Mouse (Mus musculus): Measurements from ENCODE around the gene Ola1. TPM values are rescaled to one million over a fixed set of nuclear protein-coding genes. Genes with fewer than 3 reads are reported as not detected.

The Ola1 gene
- polyA plus RNA-seq, 1 experiment = 43.9 TPM

DNA sequence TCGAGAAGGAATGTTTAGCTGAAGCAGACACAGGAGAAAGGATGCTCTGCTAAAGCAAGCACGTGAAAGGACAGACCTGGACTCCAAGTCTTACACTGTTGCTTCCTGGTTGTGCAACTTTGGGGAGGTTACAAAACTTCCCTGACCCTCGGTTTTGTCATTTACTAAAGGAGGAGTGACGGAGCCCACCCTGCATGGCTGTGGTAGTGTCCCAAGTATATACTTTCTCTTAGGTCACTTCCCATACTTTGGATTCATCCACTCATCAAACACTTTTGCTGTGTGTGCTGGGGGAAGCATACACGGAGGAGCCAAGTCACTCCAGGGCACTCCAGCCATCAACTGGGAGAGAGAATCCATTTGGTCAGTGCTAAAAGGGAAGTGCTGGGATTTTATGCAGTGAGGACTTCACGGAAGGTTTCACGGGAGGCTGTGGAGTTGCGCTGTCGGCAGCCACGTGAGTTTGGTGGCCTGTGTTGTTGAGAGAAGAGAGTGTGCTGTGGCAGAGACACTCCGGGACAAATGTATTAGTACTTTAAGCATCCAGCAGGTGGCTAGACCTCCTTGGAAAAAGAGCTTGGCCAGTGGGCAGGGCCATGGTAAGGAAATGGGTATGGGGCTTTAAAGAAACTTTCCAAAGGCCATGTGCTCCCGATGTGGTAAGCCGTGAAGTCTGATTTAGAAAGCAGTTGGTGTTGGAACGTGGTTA lies 154.7 kb downstream of the Ola1 start:
- TF ChIP-seq CTCF (IDR thresholded peaks at IDR 0.05; ENCODE audit: borderline replicate concordance, extremely low read depth, insufficient read depth, insufficient read length) (peak; percentile 10; the same call in 1 of the 2 replicates), POLR2A (IDR thresholded peaks at IDR 0.05; ENCODE audit: borderline replicate concordance, extremely low read depth, insufficient read depth, insufficient read length, poor library complexity, severe bottlenecking) (no peak)

GRCm38 (mm10) chr2:73060259-73060585 lies 158.5 kb downstream of the Ola1 start:
- TF ChIP-seq CTCF (IDR thresholded peaks at IDR 0.05; ENCODE audit: borderline replicate concordance, extremely low read depth, insufficient read depth, insufficient read length) (no peak), POLR2A (IDR thresholded peaks at IDR 0.05; ENCODE audit: borderline replicate concordance, extremely low read depth, insufficient read depth, insufficient read length, poor library complexity, severe bottlenecking) (no peak)
- DNase-seq (ENCODE audit: low read depth) = no peak

More for the DNA sequence above, 154.7 kb downstream of the Ola1 start:
- DNase-seq (ENCODE audit: low read depth) = no peak

DNA sequence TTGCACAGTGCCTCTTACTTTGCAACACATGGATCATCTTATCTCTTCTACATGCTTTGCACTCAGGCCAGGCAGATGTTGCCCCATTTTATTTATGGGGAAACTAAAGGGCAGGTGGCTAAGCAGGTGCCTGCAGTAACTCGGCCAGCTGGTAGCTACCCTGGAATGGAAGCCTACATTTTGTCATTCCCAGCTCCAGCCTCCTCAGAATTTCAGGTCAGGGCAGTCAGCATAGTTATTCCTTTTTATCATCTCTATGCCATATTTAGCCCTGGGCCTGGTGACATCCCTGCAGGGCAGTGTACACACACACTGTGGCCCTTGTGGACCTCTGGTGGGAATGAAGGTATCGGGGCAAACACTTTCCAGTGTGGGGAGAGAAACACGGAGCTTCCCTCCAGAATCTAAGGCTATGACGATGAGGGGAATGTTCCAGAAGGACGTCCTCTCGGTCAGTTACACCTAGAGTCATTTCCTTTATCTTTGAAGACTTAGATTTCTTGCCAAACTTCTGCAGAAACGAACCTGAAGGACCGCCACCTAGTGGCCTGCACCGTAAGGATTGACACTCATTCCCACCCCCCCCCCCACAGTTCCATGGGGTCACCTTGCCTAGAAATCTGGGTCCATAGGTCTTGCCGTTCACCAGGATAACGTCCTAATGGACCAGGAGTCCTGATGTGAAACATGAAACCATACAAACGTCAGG lies 159.0 kb downstream of the Ola1 start:
- DNase-seq (ENCODE audit: low read depth) = peak; percentile 30
- TF ChIP-seq CTCF (IDR thresholded peaks at IDR 0.05; ENCODE audit: borderline replicate concordance, extremely low read depth, insufficient read depth, insufficient read length) (peak; percentile 38; the same call in 1 of the 2 replicates), POLR2A (IDR thresholded peaks at IDR 0.05; ENCODE audit: borderline replicate concordance, extremely low read depth, insufficient read depth, insufficient read length, poor library complexity, severe bottlenecking) (no peak)

DNA sequence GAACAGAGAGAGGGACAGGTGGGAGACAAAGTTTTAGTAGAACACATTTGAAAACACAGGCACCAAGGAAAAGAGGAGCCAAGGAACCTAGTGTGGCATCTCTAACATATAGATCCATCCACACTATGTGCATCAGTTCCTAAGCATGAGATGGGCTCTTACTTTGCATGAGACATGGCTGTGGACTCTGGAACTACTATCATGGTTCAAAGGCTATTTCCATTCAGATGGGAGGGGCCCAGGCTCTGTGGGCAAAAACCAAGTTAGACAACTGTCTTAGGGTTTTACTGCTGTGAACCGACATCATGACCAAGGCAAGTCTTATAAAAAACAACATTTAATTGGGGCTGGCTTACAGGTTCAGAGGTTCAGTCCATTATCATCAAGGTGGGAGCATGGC lies 160.4 kb downstream of the Ola1 start:
- TF ChIP-seq CTCF (IDR thresholded peaks at IDR 0.05; ENCODE audit: borderline replicate concordance, extremely low read depth, insufficient read depth, insufficient read length) = no peak
- no peak for TF ChIP-seq POLR2A (IDR thresholded peaks at IDR 0.05; ENCODE audit: borderline replicate concordance, extremely low read depth, insufficient read depth, insufficient read length, poor library complexity, severe bottlenecking)
- DNase-seq (ENCODE audit: low read depth) = no peak

GRCm38 (mm10) chr2:73057589-73057988 lies 161.1 kb downstream of the Ola1 start:
- no peak for TF ChIP-seq CTCF (IDR thresholded peaks at IDR 0.05; ENCODE audit: borderline replicate concordance, extremely low read depth, insufficient read depth, insufficient read length)
- TF ChIP-seq POLR2A (IDR thresholded peaks at IDR 0.05; ENCODE audit: borderline replicate concordance, extremely low read depth, insufficient read depth, insufficient read length, poor library complexity, severe bottlenecking) = no peak
- no peak for DNase-seq (ENCODE audit: low read depth)

DNA sequence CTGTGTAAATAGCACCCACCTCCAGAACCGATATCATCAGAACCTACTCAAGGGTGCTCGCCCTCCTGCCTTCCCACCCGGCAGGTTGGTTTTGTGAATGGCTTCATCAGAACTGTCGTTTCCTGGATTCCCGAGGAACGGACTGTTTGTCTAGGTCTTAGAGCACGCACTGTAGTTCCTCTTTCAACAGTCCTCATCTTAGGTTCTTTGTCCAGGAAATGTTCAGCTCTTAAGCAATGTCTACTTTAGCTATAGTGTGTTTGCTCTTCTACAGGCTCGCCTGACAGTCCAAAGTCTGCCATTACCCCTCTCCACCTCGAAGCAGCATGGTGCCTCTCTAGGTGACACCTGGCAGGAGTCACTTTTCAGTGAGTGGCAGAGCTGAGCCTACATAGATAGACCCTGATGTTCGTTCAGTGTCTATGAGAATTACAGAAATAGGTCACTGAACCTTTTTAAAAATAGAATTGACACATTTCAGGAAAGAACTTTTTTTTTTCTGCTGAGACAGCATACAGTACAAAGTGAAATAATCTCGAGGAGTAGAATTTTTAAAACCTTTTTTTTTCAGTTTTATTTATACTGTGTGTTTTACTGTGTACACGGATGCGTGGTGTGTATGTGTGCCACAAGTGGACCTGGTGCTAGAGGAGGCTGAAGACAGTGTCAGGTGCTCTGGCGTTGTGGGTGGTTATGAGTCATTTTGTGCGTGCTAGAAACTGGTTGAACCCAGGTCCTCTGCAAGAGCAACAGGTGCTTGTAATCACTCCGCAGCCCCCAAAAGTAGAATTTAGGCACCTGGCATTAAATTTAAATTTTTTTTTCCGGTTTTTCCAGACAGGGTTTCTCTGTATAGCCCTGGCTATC lies 162.4 kb downstream of the Ola1 start:
- TF ChIP-seq CTCF (IDR thresholded peaks at IDR 0.05; ENCODE audit: borderline replicate concordance, extremely low read depth, insufficient read depth, insufficient read length) (no peak), POLR2A (IDR thresholded peaks at IDR 0.05; ENCODE audit: borderline replicate concordance, extremely low read depth, insufficient read depth, insufficient read length, poor library complexity, severe bottlenecking) (no peak)
- DNase-seq (ENCODE audit: low read depth) = no peak

GRCm38 (mm10) chr2:73053791-73054490 lies 164.8 kb downstream of the Ola1 start:
- DNase-seq (ENCODE audit: low read depth) = no peak
- TF ChIP-seq CTCF (IDR thresholded peaks at IDR 0.05; ENCODE audit: borderline replicate concordance, extremely low read depth, insufficient read depth, insufficient read length) (no peak), POLR2A (IDR thresholded peaks at IDR 0.05; ENCODE audit: borderline replicate concordance, extremely low read depth, insufficient read depth, insufficient read length, poor library complexity, severe bottlenecking) (no peak)

DNA sequence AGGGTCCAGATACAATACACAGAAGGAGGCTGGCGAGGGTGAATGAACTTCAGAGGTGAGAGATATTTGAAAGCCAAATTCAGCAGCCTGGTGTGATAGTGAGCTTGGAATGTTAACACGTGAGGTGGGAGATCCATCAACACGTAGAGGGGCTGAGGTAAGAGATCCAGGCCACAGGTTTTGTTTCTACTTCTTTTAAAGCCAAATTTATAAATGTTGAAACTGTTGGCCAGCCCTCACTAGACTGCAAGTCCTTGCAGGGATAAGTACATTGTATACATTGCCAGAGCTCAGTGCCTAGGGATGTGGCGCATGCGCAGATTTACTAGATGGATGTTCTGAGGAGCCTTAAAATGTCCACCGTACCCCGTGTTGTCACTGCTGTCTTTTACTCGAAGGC lies 168.3 kb downstream of the Ola1 start:
- DNase-seq (ENCODE audit: low read depth) = no peak
- TF ChIP-seq POLR2A (IDR thresholded peaks at IDR 0.05; ENCODE audit: borderline replicate concordance, extremely low read depth, insufficient read depth, insufficient read length, poor library complexity, severe bottlenecking) (no peak), CTCF (IDR thresholded peaks at IDR 0.05; ENCODE audit: borderline replicate concordance, extremely low read depth, insufficient read depth, insufficient read length) (no peak)

GRCm38 (mm10) chr2:73049977-73050376 lies 168.7 kb downstream of the Ola1 start:
- no peak for TF ChIP-seq CTCF (IDR thresholded peaks at IDR 0.05; ENCODE audit: borderline replicate concordance, extremely low read depth, insufficient read depth, insufficient read length)
- TF ChIP-seq POLR2A (IDR thresholded peaks at IDR 0.05; ENCODE audit: borderline replicate concordance, extremely low read depth, insufficient read depth, insufficient read length, poor library complexity, severe bottlenecking) = no peak
- DNase-seq (ENCODE audit: low read depth) = no peak

DNA sequence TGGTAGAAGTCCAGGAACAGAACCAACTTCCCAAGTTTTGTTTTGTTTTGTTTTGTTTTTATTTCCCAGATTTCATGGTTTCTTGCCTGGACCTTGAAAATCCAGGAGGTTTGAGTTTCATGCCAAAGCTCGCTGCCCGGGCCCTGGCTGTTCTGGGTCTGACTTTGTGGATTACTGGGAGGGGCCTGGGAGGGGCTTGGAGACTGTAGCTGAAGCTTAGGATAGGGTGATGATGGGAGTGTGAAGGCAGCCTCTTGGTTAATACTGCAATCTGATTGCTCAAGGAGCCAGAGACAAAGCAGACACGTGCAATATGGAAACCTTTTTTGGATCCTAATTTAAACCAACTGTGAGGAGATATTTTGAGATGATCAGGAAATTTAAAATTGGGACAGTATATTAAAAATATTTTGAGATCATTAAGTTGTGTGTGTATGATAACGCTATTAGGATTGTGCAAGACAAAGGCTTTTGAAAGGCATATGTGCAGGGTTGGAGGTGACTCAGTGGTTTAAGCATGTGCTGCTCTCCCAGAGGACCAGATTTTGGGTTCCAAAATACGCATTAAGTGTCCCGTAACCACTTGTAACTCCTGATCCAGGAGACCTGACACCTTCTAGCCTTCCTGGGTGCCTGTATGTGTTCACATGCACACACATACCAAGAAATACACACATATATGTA lies 169.6 kb downstream of the Ola1 start:
- no peak for DNase-seq (ENCODE audit: low read depth)
- TF ChIP-seq CTCF (IDR thresholded peaks at IDR 0.05; ENCODE audit: borderline replicate concordance, extremely low read depth, insufficient read depth, insufficient read length) = no peak
- TF ChIP-seq POLR2A (IDR thresholded peaks at IDR 0.05; ENCODE audit: borderline replicate concordance, extremely low read depth, insufficient read depth, insufficient read length, poor library complexity, severe bottlenecking) = no peak

All from brain, embryonic 14.5 days (tissue).